Mouse (Mus musculus) urinary bladder, postnatal 14 days (tissue): ENCODE data around the gene Rin3.
A peak's percentile ranks its signal among the peaks of the same experiment; 100 is the strongest.

Experiments used
- DNase-seq: peaks from one replicate; pipeline ENCODE4 v3.0.0; 2021; ENCODE audit warnings: low spot score

Gene Rin3

DNA sequence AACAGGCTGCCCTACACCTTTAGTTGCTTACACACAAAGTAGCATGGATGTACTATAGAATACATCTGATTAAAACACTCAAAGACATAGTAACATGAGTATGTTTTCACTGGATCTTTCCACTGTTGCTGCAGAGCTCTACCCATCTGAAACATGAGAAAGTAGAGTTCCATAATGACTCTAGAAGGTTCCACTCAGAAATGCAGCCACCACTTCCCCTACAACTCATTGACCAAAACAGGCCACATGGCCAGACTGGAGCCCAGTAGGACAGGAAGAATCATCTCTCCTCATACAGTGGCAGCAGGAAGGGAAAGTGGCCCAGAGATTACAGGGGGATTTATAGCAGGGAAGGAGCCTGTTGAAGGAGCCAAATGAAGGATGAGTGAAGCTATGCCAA, 47.9 kb downstream of the Rin3 start:
- no peak for DNase-seq

DNA sequence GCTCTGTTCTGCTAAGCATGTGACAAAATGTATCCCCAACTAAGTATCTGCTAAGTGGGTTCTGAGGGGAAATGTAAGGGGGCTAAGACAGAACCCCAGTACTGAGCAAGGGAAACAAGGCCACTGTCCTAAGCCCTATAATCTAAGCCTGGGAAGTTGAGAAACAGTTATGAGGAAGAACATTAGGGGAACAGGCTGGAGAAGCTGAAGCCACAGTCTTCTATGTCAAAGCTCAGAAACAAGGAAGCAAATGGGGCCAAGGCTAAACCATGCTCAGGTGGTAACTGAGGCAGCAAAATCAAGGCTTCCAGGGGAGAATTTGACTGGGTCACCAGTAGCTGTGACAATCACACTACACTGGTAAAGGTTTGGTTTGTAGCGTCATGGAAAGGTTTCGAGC, 50.3 kb downstream of the Rin3 start:
- no peak for DNase-seq

- no peak for DNase-seq
Measured at GRCm38 (mm10) chr12:102339085-102339484, 56.2 kb downstream of the Rin3 start.

GRCm38 (mm10) chr12:102340471-102340870, 57.6 kb downstream of the Rin3 start:
- no peak for DNase-seq

DNA sequence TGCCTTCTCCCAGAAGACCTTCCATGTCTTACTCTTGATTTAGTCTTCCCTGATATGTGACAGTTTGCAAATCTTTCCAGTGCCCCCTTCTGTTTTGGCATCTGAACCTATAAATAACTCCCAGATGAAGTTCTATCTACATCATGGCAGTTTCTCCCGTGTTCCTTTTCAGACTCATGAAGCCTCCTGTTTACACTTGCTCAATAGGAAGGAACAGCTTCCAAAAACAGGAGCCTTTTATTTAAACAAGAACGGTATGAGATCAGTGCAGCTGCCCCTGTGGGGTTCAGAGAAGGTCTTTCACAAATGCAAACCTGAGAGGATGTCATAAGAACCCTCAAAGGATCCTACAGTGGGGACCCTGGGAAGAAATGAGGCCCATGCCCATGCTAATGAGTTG, 59.3 kb downstream of the Rin3 start:
- no peak for DNase-seq

DNA sequence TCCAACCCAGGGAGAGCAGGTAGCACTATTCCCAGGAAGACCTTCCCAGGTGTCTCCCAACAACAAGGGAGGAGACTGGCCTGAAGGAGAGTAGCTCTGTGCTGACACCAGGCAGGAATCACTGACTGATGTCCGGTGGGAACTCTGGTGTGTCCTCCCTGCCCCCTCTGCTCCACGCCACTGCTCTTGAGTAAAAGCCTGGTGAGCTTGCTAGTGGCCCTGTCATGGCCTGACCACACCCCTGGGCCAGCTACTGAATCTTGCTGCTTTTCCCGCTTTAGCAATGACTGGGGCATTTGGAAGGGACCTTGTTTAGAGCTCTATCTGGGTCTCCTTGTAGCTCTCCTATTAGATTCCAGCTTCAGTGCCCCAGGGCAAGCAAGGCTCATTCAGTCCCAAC, 59.8 kb downstream of the Rin3 start:
- DNase-seq = no peak

DNA sequence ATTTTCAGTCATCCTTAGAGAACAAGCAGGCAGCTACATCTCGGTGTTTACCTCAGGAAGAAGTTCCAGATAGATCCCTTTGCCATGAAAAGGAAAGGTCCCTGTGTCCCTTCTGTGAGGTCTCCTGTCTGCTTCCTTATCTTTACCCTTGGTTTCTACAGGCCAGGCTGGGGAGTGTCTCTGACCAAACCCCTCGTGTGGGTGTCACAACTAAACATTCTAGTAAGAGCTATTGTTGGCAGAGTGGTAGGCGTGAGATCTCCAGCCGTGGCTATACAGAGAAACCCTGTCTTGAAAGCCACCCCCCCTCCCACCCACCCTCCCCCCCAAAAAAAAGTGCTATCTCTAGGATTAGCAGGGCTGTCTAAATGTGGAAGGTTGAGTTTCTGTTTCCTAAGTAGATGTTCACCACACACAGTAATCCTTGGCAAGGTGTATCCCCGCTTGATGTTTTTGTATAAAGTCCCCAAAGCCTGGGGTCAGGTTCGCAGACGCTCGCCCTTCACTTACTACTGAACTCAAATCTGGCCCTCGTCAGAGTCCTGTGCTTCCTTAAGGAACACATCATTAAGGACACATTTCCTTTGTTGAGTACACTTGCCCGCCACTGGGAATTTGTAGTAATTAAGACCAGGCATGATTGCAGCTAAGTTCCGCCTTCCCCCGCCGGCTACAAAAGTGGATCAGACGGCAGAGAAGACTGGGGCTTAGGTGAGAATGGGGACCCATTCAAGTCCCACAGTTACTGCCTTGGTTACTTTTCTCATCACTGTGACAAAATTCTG, 62.4 kb downstream of the Rin3 start:
- no peak for DNase-seq

GRCm38 (mm10) chr12:102346507-102346906, 63.7 kb downstream of the Rin3 start:
- DNase-seq = peak; percentile 53

- DNase-seq = no peak
Measured at GRCm38 (mm10) chr12:102348447-102348846, 65.6 kb downstream of the Rin3 start.

DNA sequence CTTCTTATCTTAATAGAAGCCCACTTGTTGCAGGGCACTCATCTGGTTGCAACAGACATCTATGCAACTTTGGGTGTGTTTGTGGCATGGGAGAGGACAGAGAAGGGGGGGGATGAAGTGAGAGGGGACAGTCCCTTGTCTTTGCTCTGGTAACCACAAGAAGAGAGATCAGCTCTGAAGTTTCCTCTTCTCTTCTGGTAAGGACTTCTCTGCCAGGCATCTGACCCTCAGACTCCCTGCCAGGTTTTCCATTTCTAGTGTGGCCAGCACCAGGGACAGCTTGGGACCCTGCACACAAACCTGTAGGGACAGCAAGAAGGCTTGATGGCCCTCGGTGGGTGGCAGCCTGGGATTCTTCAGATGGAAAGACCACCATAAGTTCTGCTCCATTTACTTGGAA, 68.1 kb downstream of the Rin3 start:
- DNase-seq = no peak

DNA sequence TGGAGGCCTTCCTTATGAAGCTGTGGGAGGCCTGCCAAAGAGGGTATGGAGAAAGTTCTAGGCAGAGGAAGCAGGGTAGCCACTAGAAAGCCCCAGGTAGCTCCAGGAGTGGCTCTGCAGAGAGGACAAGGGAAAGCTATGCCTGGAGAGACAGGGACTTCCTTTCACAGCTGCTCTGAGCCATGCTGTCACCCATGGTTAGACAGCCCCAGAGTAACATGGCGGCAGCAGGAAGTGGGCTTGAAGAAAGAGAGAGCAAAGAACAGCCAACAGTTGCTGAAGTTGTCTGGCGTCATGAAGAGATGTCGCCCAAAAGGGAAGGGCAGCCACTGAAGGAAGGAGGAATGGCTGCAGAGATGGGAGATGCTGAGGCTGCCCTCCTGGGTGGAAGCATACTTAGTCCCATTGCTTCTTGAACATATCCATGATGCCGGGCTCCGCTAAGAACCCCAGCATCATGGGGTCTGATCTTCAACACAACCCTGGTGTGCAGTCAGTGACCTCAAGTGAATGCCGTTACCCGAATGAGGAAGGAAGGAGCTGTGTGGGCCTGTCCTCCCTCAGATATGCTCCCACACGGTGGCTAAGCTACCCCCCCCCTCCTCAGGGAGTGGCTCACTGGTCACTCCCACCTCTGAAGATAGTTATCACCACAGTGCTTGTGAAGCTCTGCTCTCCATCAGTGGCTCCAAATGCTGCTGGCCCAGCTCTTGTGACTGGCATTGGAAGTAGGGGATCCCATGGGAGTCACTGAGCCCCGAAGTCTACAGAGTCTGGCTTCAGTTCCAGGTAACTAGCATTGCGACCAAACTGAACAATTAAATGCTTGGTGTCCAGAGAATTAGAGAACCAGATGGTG, 71.5 kb downstream of the Rin3 start:
- no peak for DNase-seq

DNA sequence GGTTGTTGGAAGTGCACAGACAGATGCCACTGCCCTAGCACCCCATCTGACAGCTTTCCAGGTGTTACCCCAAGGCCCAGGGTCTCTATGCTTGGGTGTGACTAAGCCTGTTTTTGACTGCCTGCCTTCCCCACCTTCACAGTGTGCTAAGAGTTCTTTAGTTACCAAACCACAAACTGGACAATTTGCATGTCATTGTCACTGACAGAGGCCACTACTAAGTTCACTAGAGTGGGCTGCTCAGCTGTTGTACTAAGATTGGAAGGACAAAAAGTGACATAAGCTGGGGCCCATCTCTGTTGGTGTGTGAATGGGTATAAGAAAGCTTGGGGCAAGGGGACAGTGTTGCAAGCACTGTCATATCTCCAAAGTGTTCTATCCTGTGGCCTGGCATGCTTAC, 72.9 kb downstream of the Rin3 start:
- DNase-seq = no peak

- no peak for DNase-seq
Measured at GRCm38 (mm10) chr12:102356781-102357180, 73.9 kb downstream of the Rin3 start.

- DNase-seq = no peak
Measured at GRCm38 (mm10) chr12:102359390-102359789, 76.5 kb downstream of the Rin3 start.

DNA sequence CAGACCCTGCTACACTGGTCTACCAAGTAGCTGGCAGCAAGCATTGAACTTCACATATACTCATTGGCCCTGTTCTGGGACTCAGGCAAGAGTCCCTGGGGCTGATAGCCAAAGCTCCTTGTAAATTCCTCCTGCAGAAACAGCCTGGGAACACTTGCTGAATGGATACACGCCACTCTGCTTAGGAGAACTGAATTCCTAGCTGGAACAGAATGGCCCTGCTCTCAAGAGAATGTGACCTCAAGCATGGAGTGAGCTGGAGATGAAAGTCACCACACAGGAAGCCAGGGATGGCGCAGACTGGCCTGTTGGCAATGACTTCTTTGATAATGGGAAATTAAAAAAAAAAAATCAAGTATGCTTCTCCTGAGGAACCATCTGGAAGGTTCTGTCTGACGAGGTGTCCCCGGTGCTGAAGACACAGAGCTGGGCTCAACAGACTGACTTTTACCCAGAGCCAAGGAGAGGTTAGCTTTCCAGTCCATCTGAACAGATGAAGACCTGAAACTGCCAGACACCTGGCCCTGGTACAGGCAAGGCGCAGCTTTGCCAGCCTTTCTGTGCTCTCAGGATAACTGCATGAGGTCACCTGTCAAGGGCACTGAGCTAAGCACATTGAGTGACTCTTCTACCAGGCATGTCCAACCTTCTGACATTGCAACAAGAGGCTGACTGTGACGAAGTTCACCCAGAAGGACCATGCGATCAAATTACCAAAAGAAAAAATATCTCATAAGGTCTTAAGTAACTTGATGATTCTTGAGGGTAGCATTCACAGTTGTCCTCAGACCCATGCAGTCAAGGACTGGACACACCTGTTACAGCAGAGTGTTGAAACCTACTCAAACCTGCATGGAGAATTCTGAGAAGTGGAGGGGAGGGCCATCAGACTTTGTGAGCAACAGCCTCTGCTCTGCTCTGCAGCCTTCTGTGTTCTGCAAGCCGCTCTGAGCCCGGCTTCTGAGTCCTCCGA, 78.6 kb downstream of the Rin3 start:
- DNase-seq = no peak

DNA sequence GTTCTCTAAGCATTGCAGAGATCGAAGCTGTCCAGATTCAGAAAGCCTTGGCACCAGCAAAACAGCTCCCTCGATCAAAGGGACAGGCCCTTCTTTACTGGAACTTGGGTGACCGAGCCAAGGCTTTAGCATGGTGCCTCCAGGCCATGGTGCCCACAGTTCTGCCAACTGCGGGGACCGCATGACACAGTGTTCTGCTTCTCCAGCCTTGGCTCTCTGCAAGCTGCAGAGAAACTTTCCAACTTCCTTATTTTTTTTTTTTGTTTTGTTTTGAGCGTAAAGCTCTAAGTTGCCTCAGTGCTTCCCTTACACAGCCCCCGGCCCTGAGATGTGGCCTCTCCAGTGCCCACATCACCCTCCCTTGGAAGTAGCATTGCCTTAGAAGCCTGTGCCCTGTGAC, 82.2 kb downstream of the Rin3 start:
- DNase-seq = no peak

GRCm38 (mm10) chr12:102366126-102366816, 83.4 kb downstream of the Rin3 start:
- DNase-seq = no peak

DNA sequence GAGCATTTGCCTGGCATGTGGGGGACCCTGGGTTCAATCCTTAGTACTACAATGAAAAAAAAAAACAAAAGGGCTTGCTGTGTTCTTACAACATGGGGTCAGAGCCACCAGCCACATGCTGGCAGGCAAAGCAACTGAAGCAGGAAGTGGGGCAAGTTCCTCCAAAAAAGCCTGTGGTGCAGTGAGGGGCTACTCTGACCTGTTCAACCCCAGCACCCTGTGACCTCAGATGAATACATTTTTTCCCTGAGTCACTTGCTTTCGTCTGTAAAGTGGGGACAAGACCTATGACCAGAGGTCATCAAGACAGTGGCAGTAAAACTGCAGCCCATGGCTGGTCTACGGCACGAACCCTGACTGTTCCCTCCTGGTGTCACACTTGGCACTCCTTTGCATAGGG, 84.2 kb downstream of the Rin3 start:
- DNase-seq = no peak

DNA sequence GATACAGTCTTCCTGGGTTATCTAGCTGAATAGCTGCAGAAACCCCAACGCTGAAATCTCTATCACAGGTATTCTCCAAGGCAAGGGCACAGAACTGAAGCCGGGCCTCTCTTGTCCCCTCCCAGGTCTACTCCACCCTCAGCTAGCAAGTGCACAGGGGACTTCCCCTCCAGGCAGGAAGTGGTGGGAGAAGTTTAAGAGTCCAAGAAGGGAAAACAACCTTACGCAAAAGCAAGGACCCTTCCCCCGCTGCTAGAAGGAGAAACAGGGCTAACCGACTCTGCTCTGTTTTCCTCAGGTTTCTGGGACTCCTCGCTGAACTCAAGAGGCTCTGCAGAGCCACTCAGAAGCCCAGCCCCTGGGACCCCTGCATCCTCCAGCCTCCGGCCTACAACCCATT, 85.2 kb downstream of the Rin3 start:
- DNase-seq = no peak

DNA sequence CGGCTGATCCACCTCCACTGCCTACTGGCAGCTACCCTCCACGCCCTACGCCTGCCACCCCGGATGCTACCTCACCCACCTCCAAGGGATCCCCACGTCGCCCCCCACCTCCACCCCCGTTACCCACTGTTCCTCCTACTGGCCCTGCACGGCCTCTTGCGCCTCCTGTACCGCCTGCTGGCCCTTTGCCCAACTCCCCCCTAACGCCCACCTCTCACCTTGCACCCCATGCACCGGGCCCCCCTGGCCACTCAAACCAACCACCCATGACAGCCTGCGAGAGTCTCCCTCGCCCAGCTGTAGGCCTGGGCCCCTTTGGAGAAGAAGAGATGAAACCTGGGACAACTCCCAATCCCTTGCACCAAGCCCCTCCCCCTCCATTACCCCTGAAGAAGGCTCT, 85.7 kb downstream of the Rin3 start:
- DNase-seq = no peak

GRCm38 (mm10) chr12:102369488-102370235, 86.8 kb downstream of the Rin3 start:
- DNase-seq = no peak
